Mouse (Mus musculus) bone marrow, adult 2 months (tissue): ENCODE data around the gene Milr1.
"Not testable (repeated sequence)": the region's sequence is repeated elsewhere in the genome, so short reads cannot be mapped to it uniquely, and the experiment has no call there.

Experiments used
- CTCF ChIP-seq: fragments of 200-500 bp; IDR thresholded peaks from 2 replicates; pipeline ENCODE4 v1.5.1; 2011; ENCODE audit warnings: low read length, control low read depth; ENCODE audit not compliant: control insufficient read depth, insufficient read depth
- POLR2A ChIP-seq: fragments of 200-500 bp; IDR thresholded peaks from 2 replicates; pipeline ENCODE4 v1.6.1; 2011; ENCODE audit warnings: low read depth, mild to moderate bottlenecking, control low read depth, low read length, borderline replicate concordance; ENCODE audit not compliant: control insufficient read depth

- not testable (repeated sequence) for TF ChIP-seq POLR2A, CTCF
Observed at GRCm38 (mm10) chr11:106807442-106807841, 56.4 kb downstream of the Milr1 start.
